Mouse (Mus musculus): ENCODE results near the gene Plxnd1.

Plxnd1 gene

DNA sequence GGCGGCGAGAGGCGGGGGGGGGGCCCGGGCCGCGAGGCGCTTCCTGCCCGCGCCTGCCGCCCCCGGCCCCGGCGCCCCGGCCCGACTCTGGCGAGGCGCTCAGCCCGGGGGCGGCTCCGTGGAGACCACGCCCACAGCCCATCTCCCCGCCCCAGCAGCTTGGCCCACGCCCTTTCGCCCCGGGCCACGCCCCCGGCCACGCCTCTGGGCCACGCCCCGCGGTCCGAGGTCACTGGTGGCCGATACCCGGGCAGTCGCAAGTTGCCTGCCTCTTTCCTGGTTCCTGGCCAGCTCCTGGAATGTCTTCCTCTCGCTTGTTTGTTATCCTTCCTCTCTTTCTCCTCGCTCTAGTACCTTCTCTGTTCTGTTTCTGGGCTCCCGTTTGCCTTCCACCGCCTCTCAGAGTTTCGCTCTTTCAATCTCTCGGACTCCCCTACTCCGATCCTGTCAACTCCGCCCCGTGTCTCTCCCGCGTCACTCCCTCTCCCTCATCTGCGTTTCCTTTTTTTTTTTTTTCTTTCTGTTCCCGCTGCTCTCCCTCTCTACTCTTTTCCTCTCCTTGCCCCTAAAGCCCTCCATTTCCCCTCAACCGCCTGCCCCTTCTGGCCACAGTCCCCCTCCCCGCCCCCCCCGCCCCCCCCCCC, at the start of gene Plxnd1:
Gene Plxnd1 (minus strand): TSS at position 129 of the 644 bp plus-strand sequence.
- DNase-seq (ENCODE audit: low read depth) = peak; percentile 89

DNA sequence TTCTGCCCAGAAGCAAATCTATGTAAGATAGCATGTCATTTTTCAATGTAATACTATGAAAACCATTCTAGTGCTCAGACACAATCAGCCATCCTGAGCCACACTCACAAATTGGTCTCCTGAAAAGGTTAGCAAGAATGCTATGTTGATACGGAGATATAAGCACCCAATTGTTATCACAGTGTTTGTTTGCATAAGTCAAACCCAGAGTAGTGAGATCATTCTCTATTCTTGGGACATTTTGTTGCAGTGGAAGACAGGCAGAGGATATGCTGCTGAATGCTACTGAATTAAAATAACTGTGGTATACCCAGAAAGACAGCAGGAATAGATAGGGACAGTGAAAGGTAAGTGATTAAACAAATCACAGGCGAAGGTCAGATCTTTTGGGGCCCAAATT, 49.2 kb upstream of the Plxnd1 start:
- no peak for DNase-seq (ENCODE audit: low read depth)

DNA sequence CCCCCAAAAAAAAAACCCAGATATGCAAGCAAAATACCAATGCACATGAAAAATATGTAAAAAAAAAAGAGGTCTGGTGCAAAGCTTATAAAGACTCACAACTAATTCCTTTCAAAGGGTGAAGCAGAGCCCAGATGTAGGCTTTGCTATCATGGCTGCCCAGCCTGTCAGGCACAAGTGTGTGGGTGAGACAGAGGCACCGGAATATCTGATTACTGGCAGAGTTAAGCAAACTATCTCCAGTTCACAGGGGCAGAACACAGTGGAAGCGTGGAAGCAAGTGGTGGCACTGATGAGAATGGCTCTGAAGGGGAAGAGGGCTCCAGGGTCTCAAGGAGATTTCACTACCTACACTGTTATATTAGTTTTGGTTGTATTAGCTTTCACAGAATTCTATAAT, 43.4 kb upstream of the Plxnd1 start:
- no peak for DNase-seq (ENCODE audit: low read depth)

DNA sequence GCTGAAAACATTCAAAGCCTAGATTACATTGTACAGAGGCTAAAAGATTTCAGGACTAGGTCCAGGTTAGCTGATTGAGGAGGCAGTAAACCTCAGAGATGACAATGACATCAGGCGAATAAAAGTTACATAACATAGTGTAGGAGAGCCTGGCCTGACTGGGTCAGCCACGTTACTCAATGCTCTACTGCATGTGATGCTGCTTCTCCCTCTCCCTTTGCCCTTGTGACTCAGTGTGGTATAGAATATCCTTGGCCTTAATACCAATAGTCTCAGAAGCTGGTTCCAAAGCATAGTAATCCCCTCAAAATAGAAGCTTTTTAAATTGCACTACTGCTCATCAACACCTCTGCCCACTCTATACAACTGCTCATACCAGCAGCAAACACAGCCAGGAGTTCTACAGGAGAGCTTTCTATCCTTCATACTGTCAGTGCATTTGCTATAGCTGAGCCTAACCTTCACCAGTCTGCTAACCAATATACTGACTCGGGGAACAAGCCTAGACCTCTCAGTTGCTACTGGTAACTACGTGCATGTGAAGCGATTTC, 42.6 kb upstream of the Plxnd1 start:
- no peak for DNase-seq (ENCODE audit: low read depth)

DNA sequence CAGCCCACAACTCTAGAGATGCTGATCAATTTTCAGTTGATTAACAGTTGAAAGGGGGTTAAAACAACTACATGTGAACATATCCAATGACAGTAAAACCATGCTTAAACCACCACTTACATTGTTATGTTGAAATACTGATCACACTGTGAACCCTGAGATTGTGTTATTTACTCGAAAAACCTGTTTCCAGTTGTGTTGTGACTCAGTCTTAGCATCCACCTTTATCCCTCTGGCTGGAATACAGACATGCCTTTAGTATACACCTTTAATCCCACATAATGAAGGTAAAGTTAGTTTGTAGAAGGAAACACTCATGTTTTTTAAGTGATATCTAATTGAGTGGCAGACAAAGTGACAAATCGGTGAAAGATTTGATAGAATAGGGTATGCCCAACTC, 41.8 kb upstream of the Plxnd1 start:
- no peak for DNase-seq (ENCODE audit: low read depth)

DNA sequence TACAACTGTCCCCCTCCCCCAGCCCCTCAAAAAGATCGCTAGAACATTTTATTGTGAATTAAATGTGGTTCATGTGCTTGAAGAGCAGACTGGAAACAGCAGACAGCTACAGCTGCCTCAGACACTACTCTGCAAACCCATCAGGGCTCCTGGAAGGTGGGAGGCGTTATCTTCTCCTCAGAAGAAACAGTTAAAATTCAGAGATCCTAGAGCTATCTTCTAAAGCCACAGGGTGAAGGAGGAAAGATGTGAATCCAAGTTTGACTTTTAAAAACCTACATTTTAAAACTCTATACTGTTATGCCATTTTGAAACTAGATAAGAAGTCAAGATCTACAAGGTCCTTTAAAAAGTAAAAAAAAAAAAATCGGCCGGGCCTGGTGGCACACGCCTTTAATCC, 36.2 kb upstream of the Plxnd1 start:
- DNase-seq (ENCODE audit: low read depth) = no peak

DNA sequence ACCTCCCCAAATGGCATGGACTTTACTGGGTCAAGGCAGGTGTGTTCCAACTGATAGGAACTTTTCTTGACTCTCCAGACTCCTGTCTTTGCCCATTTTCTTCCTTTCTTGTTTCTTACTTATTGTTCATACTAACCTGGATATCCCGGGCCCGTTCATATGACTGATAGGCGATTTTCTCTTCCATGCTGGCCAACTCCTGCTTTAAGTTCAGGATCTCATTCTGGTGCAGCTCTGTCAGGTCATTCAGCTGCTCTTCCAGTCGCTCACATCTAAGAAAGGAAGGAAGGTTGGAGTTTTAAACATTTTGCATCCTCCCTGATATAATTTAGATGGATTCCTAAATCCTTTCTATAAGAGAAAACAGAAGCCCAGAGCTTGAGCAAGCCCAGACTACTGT, 29.9 kb upstream of the Plxnd1 start:
- no peak for DNase-seq (ENCODE audit: low read depth)

DNA sequence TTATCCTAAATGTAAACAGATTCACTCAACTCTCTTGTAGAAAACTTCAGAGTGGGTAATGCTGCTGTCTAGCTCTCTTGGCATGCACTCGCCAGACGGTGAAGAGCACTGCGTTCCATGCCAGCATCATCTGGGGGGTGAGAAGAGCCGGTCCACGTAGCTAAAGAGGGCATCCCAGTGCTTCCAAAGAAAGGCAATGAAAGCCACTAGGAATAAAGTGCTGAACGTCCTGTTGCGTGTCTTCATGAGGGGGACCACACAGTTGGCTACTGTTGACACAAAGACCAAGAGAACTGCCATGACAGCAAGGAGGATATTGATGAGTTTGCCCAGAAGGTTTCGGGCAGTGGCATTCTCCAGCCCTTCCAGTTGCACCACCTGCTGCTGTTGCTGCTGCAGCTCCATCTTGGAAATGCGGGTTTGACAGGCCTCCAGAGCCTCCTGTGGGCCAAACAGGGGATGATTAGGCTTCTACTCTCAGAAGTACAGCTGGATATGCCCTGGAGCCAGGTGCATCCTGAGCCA, 27.2 kb upstream of the Plxnd1 start:
- no peak for DNase-seq (ENCODE audit: low read depth)

DNA sequence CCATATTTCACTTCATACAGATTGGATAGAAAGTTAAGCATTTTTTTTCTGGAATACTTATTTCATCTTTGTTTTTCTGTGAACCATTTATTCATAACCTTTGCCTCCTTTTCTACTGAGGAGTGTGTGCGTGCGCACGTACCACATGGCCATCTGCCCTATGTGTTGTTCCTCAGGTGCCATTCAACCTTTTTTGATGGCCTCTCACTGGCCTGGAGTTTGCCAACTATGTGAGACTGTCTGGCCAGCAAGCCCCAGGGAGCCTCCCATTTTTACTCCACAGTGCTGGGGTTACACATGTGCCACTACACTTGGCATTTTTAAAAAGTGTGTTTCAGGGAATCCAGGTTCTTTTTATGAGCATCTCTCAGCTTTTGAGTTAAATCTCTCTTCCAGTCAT, 21.1 kb upstream of the Plxnd1 start:
- DNase-seq (ENCODE audit: low read depth) = no peak

DNA sequence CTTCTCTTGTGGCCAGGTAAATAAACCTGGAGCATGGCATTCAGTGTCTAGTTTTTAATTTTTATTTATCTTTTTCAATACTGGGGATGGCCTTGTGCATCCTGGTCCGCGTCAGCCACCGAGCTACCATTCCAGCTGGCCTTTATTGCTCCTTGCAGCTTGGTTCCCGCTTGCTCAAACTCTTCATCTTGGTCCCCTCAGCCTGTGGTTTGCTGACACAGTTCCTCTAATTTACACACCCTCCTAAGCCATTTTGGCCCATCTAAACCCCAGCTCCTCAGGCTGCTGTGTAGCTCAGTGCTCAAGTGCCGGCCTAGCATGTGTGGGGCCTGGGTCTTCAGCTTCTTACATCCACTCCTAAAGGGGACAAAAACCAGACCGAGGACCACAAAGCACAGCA, 19.3 kb upstream of the Plxnd1 start:
- no peak for DNase-seq (ENCODE audit: low read depth)

DNA sequence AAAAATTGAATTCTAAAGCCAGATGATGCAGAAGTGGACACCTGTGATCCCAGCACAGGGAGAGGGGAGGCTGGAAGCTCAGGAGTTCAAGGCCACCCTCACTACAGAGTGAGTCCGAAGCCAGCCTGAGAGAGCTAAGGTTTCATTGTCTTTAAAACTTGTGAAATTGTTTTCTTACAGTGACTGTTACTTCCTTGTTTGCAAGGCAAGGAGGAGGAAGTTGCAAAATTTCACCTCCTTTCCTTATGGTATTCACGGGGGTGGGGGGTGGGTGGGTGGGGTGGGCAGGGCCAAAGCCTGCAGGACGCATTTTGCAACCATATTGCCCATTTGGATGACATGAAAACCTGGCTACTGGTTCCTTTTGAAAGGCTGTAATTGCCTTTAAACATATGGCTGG, 18.9 kb upstream of the Plxnd1 start:
- no peak for DNase-seq (ENCODE audit: low read depth)

DNA sequence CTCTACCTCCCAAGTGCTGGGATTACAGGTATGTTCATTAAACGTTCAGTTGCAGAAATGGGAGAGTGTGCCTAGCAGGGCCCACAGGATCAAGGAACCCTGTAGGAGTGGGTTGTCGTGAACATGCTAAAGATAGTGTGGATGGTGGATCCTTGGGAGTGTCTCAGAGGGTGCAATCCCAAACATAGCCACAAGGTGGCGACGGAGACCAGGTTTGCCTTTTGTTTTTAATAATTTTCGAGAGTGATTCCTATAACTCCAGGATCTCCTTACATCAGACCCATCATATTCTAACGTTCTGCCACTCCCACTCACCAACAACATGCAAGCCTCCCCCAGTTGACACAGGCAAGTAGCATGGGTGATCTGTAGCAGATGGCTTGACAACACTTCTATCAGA, 15.7 kb upstream of the Plxnd1 start:
- peak; percentile 86 for DNase-seq (ENCODE audit: low read depth)

DNA sequence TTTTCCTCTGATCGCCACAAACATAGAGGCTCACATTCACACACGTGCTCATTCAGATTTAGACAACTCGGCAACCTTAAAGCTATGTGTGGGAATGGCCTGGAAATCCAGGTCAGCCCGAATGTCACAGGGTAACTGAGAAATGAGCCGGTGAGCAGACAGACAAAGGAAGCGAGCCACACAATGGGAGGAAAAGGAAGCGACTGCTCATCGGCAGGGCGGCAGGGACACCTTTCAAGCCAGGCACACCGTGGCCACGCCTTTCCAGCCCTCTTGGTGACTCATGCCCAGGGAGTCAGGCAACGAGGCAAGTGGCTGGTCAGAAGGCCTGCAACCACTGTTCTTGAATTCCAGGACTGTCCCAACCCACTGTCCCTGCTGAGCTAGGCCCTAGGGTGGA, 14.6 kb upstream of the Plxnd1 start:
- DNase-seq (ENCODE audit: low read depth) = no peak

DNA sequence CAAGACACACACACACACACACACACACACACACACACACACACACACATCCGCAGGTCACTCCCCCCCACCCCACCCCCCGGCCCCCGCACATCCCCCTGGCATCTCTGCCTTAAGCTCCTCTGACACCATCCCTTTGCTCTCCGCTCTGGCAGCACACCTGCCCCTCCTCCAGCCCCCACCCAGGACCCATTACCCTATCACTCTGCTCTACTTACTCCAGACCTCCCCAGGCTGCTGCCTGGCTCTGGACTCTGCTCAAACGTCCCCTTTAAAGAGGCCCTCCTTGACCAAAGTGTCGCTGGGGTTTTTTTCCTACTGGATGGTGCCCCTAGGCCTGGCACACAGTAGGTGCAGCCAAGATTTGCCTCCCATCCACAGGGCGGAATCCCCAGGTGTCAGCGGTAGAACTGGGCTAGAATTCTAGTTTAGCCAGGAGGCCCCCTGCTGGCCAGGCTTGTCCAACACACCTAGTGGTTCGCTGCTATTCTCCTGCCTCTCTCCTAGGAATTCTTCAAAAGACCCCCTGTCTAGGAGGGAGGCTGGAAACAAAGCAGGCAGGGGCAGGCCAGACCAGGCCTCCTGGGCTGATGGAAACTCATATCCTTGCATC, 12.9 kb upstream of the Plxnd1 start:
- peak; percentile 76 for DNase-seq (ENCODE audit: low read depth)

DNA sequence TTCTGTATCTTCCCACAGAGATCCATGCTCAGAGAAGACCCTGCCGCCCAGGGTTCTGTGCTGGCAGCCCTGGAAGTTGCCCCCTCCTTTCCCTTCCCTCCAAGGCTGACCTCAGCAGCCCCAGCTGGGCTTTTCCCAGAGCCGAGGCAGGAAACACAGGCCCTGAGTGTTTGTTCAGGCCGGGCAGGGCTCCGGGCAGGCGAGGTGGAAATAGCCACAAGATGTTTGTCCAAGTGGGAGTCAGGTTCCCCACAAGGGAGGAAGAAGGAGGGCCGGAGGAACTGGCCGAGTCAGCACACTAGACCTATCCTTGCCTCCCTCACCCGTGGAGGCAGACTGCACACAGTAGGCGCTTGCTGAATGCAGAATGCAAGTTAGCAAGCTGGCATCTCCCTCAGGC, 11.9 kb upstream of the Plxnd1 start:
- DNase-seq (ENCODE audit: low read depth) = no peak

DNA sequence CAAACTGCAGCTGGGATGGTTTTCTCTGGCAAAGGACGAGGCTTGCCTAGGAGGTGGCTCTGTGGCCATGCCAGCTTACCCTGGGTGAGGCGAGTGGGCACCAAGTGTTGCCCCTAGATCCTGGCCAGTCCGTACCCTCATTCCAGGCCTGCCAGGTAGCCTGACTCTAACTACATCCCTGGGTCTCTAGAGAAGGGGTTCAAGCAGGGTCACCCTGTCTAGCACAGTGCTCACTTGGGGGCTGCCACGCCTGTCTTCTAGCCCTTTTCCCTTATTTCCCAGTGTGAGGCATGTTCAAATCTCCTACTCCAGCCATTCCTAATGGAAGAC, 11.1 kb upstream of the Plxnd1 start:
- no peak for DNase-seq (ENCODE audit: low read depth)

DNA sequence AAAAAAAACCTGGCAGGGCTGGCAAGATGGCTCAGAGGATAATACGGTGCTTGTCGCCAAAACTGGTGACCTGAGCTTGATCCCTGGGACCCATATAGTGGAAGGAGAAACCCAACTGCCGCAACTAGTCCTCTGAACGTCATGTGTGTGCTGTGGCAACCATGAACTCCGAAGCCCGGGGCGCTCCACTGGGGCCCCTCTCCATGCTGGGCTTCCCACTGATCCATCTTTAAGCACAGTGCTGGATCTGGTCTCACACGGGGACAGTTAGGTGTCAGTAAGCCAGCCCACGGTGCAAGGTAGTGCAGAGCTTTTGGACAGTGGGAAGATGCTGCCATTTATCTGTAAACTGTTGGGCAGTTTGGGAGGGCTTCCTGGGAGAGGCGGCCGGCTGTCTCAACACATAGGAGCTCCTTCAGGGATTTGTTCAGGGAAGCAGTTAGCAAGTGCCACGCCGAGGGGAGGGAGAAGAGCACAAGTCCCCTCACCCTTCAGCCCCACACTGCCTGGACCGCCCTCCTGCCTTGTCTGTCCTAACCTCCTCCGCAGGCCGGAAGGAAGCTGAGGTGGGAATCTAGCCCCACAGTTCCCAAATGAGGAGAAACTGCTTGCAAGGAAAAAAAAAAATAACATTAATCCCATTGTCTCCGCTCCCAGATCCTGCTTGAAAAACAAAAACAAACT, 10.6 kb upstream of the Plxnd1 start:
- DNase-seq (ENCODE audit: low read depth) = no peak

DNA sequence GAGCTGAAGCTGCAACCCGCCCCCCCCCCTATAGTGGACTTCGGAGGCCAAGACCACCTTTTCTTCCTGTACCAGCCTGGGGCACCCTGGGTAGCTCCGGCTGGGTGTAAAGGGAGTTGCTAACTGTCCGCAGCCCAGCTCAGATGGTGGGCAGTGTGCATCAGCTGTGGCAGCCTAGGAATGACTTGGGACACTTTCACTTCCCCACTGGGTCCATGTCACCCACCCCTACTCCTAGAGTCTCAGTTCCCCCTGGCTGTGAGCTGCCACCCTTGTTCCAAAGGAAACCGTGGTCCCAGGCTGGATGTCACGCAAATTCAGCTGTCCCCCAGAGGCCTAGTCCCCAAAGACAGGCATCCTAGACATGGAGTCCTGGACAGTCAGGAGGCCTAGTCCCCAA, 9.9 kb upstream of the Plxnd1 start:
- no peak for DNase-seq (ENCODE audit: low read depth)

DNA sequence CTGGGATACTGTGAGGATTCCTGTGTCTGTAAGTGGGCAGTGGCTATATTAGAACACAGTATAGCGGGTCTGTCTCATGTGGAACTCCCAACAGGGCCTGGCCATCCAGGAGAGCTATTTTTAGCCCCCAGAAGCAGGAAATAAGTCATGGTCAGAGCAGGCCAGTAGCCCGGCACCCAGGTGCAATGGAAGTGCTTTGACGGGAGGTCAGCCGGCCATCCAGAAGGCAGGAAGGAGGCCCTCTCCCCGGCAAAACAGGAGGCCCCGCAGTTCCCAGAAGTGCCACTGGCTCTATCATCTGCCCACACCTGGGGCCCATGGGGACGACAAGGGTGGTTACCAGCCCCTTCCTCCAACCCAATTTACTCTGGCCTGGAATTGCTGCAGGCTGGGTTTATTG, 9.3 kb upstream of the Plxnd1 start:
- no peak for DNase-seq (ENCODE audit: low read depth)

DNA sequence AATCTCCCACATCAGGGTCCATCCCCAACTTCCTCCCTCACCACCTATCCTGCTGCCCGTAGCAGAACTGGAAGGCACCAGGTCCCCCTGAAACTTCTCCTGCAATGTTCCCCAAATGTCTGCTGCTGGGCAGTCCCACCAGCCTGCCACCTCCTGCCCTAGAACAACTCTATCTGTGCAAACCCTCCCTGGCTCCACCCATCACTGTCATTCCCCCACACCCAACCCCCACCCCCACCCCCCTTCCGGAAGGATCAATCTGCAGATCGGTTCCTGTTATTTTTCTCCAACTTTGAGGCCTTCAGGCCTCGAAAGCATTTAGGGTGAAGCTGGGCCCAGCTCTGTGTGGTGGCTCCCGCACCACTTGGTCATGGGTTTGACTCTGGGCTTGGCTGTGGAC, 8.7 kb upstream of the Plxnd1 start:
- peak; percentile 49 for DNase-seq (ENCODE audit: low read depth)

DNA sequence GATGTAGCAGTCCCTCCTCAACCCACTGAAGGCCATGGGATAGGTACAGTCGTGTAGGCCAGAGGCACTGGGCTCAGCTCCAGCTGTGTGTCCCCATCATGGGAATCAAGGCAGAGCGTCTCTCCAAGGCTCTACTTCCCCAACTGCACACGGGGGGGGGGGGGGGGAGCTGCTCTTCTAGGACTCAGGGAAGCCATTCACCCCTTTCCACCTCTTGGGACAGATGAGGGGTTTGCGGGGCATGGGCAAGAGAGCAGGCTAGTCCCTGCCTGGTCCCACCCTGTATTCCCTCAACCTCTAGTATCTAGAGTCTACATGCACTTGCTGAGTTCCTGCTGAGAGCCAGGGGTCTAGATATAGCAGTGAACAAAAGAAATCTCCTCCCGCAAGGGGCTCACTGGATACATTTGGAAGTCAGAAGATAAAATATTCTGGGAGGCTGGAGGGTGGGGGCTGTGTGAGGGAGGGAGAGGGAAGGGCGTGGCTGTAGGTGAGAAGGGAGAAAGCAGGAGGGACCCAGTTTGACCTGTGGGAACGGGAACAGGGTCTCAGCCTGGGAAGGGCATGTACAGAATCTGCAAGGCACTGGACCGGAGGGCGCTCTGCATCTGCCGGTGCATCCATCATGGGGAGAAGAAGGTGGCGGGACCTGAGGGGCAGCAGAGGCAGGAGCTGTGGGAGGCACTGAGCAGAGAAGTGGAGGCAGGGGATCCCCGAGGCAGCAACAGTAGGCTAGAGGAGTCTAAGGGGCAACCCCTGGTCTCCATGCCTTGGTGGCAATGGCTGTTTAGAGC, 7.7 kb upstream of the Plxnd1 start:
- no peak for DNase-seq (ENCODE audit: low read depth)

DNA sequence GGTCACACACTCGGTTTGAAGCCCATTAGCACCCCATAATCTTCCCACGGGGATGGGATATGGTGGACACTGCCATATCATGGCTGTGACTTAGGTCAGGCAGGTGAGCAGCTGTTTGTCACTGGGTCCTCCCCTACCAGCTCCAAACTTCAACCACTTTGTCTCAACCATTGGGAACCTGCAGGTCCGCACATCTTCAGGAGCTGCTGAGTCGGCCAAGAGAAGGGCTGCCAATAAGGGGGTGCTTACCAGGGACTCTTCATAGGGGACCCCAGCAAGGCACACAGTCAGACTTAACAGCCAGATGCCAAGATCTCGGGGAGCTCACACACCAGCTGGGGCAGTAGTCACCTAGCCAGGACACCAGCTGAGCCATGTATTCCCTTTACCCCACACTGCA, 6.0 kb upstream of the Plxnd1 start:
- no peak for DNase-seq (ENCODE audit: low read depth)

DNA sequence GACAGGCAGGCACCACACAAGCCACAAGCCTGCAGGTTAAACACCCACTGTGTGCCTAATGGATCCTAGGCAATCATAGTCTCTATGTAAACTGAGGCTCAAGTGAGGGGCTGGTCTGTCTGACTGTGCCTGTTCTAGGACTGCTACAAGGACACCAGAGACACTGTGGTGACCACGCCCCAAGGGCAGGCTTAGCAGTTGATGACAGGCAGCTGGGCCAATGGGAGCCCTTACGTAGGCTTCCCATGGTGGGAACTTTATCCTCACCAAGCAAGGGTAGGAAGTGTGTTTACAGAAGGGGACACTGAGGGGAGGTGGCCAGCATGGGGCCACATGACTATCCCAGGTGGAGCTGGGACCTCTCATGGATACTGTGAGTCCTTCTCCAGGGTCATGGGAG, 4.4 kb upstream of the Plxnd1 start:
- DNase-seq (ENCODE audit: low read depth) = no peak

Data from naive thymus-derived CD4-positive, alpha-beta T cell, adult 2 months (primary cell).